Mouse (Mus musculus): ENCODE results near the gene Lrch1.
A peak's percentile ranks its signal among the peaks of the same experiment; 100 is the strongest.

The Lrch1 gene

DNA sequence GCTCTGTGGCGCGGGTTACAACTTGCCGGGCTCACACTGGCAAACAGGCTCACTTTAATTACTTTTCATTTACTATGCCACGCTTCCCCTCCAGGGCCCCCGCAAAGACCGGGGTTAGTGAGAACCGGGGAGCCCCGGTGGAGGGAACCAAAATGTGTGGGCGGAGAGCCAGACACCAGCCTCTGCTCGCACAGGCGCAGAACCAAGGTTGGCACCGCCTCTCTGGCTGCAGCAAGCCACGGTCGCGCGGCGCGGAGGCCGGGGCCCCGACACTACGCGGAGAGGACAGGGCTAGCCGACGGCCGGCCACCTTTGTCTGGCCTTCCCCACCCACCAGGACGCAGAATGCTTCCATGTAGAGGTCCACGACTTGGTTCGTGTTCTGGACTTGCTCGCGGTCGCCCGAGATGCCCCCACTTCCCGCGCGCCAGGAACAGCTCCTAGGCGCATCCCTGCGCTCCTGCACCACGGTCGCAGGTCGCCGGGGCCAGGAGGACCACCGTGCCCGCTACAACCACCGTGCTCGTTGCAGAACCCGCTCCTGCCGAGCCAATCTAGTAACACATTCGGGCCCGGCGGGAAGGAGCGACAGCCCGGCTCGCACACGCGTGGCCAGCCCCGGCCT, 813 bp downstream of the Lrch1 start:
- DNase-seq (ENCODE audit: low spot score) = peak; percentile 72

DNA sequence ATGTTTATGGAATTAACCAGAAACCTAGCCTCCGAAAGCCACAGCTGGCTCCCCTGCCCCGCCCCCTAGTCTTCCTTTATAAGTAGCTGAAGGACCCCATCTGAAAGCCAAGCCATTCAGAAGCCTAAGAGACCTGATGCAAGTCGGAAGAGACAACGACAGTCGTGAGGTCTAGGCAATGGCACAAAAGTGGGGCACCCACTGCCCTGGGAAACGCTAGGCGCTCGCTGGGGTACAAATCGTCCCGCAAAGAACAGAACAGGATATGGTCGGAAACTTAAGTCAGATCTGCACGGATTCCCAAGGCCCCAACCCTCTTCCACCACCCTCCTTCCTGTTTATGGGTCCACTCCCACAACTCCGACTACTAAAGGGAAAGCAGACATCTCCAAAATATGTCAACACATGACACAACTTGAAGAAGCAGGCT, 1.3 kb downstream of the Lrch1 start:
- peak; percentile 20 for DNase-seq (ENCODE audit: low spot score)

DNA sequence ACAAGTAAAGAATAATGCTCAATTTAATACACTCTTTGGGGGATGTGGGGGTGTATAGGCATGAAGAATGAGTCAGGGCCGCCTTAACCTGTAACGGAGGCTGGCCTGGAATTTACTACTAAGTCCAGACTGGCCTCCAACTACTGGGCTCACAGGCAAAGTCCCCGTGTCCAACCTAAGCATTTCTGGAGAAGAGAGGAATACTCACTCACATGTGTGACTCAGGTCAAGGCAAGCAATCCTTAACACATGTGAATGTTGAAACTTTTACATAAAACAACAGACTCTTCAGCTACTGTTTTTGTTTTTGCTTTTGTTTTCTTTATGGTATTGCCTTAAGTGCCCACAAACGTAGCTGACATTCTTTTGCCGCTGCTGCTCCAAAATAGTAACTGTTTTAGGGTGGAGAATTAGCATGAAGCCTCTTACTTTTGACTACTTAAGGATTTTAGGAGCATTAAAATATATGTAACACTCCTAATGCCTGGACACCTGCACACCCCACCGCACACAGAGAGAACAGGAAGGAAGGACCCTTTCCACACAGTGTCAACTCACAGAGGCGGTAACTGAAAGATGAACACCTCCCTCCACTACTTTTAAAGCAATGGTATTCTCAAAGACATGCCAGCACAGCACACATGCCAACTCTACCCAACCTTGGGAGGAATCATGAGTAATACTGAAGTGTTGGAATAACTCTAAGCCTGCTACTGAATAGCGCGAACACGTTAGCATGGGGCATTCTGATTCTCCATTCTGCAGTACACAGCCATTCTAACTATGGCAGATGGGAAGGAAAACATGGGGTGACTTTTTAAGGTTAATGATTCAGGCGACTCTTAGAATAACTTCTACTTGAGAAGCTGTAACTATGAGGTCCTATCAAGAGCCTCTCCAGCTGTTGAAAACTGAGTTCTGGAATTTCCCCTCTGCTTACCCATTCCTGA, 2.1 kb downstream of the Lrch1 start:
- no peak for DNase-seq (ENCODE audit: low spot score)

DNA sequence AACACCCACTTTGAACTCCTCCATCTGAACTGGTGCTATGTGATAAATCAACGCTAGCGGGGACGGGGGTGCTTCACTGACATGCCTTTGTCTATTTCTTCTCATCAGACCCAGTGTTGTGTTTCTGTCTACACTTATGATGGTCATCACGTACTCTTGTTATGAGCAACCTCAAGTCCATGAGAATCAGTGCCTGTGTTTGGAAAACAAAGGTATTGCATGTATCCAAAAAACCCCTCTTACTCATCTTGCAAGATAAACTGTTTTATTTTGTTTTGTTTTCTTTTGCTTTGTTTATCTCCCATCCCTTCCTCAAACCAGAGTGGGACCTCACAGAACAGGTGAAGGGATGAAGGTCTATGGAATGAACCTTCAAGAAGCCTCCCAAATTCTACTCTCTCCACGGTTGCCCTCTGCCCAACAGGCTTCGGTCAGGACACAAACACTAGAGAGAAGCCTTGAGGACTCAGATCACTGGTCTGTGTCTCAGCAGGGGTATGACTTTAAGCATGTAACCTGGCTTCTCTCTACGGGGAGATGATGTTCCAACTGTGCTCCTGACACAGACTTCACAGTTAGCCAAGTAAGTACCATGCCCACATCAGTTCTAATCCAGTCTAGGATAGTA, 3.4 kb downstream of the Lrch1 start:
- no peak for DNase-seq (ENCODE audit: low spot score)

DNA sequence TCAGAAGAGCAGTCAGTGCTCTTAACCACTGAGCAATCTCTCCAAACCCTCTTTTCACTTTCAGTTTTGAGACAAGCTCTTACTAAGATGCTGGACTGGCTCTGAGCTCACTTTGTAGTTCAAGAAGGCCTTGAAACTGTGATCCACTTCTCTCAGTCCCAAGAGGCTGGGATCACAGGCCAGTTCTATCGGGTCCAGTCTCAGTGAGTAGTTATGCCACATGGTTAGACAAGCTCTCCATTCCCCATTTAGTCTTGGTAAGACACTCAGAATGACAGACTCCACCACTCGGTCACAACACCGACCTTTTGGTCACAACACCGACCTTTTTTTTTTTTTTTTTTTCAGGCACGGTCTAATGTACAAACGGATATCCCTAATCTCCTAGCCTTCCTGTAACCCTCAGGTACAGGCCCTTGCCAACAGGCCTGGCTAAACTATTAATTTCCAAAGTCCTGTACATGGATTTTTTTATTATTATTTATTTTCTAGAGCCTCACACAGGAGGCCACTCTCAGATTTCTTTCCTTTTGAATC, 4.0 kb downstream of the Lrch1 start:
- DNase-seq (ENCODE audit: low spot score) = no peak

DNA sequence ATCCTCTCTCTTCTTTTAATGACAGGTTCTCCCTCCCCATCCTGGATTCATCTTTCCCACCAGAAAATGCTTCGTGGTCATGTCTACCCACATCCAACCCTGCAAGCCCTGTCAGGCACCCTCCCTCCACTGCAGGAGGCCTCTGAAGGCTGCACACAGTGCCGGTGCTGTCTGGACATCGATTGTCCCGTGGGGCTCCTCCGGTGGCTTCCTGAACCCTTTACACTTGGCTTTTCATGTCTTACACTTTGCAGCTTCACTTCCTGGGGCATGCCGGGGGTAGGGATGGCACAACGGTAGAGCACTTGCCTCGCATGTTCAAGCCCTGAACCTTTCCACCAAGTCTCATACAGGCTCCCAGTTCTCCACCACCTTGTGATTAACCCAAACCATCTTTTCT, 4.7 kb downstream of the Lrch1 start:
- no peak for DNase-seq (ENCODE audit: low spot score)

DNA sequence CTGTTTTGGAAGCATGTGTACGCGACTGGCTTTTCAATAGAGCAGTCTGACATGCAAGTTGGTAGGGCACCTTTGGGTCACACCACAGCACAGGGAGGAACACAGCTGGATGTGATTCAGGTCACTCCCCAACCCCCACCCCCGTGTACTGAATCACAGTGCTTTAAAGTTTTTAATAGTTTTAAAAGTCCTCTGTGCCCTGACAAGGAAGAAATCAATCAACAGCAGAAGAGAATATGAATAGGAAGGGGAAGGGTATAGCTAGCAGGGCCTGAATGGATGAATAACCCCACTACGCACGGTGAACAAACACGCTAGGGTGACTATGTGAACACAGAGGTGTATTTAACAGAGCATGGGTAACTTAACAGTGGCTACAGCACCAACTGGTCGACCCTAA, 6.1 kb downstream of the Lrch1 start:
- no peak for DNase-seq (ENCODE audit: low spot score)

DNA sequence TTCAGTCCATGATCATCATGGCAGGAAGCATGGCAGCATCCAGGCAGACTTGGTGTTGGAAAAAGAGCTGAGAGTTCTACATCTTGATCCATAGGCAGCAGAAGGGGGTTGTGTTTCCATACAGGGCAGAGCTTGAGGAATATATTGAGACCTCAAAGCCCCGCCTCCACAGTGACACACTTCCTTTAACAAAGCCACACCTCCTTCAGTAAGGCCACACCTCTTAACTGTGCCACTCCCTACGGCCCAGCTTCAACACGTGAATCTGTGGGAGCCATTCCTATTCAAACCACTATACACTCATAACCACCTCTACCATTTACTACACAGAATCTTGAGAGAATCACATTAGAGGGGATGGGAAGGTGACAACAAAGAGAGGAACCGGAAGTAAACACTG, 6.9 kb downstream of the Lrch1 start:
- DNase-seq (ENCODE audit: low spot score) = no peak

DNA sequence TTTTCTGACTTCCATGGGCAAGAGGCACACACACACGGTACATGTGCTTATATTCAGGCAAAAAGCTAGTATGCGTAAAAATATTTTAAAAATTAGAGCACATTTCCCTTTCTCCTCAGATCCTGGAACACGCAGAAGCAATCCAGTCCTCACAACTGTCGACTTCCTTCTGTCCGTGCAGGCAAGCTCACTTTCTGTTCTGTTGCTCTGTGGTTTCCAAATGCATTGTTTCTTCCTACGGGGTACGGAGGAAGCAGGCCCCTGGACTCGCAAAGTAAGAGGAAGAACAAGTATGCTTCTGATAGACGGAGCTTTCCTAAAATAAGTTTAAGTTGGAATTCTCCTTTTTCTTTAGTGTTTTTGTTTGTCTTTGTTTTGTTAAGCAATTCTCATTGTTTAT, 8.3 kb downstream of the Lrch1 start:
- DNase-seq (ENCODE audit: low spot score) = no peak

DNA sequence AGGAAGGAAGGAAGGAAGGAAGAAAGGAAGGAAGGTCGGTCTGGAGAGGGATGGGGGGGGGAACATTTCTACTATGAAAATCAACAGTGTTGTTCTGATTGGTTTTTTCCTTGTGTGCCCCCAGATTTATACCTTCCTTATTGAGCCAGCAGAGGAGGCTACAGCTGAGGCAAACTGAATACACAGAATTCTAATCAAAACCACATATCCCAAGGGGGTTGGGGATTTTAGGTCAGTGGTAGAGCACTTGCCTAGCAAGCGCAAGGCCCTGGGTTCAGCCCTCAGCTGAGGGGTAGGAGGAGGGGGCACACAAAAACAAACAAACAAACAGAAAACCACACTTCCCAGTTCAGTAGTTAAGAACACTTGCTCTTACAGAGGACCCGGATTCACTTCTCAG, 8.8 kb downstream of the Lrch1 start:
- no peak for DNase-seq (ENCODE audit: low spot score)

DNA sequence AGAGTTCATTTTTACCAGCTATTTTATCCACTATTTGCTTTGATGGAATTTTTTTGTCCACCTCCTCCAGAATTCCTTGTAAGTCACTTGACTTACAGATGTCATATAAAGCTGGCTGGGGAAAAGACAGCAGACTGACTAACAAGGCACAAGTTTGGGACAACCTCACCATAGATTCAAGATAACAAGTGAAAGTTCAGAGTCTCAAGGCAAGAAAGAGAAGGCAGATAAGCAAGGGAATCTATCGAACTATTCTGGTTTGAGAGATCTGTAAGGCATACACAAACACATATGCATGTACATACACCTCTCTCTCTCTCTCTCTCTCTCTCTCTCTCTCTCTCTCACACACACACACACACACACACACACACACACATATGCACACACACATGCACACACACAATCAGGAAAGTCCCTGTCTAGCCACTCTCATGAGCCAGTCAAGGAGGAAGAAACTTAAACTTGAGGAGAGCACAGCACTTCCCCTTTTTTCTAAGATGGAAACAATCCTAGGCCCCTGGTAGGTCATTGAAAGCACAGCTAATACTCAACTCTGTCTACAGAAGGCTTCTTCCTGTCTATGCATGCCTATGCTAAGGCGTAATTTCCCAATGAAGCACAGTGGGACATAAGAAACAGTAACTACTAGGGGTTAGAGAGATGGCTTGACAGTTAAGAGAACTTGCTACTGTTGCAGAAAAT, 11.0 kb downstream of the Lrch1 start:
- DNase-seq (ENCODE audit: low spot score) = no peak

DNA sequence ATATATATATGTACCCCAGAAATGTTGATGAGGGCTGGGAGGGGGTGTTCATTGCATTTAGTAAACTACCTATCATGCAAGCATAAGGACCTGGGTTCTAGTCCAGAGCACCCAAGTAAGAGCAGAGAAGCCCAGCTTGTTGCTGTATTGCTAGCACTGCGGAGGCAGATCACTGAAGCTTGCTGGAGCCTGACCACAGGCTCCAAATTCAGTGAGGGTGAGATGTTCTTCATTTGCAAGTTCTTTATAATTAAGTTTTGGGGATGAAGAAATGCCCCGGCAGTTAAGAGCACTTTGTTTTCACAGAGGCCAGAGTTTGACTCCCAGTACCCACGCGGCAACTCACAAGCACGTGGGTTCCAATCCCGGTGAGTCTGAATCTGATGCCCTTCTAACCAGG, 12.6 kb downstream of the Lrch1 start:
- DNase-seq (ENCODE audit: low spot score) = no peak

DNA sequence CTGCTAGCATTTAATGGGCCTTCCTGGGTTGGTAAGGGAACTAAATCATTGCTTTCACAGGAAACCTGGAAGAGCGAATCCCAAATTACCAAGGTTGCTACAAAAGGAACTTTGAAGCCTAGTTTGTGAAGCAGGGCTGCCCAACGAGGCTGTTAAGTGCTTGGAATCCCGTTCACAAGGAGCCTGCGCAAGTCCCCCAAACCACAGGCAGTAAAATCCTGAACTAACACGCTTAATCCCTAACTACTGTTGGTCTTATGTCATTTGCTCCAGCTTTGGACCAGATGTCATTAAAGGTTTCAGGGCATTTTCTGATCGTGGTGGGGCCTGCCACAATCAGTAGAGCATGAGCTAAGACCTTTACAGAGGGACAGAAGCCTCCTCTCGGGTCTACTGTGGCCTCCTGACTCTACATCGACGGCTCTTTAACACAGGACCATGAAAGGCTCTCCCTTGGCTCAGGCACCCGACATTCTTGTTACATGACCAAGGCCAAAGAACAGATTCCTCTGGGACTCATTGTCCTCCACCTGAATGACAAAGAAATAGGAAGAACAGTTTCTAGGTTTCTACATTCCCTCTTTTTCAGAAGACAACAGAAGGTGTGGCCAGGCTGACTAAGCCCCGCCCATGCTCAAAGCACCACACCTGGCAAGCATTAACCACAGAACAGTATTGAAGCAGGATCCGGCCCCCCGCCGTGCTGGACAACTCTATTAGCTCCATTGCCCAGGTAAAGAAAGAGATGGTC, 13.5 kb downstream of the Lrch1 start:
- no peak for DNase-seq (ENCODE audit: low spot score)

DNA sequence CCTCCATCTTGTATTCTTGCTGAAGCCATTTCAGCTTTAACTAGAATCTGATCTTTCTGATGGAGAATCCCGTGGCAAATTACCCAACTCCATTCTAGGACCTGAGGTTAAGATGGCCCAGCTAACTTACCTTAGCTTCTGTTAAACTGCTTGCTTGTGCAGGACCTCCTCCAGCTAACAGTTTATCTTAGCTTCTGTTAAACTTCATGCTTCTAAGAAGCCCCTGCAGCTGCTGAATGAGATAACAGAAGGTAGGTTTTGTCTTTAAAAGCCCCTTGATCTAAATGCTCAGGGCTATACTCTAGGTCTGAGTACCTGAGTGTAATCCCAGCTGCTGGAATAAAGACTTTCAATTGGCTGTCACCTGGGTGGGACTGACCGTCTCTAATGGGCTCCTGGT, 17.9 kb downstream of the Lrch1 start:
- no peak for DNase-seq (ENCODE audit: low spot score)

DNA sequence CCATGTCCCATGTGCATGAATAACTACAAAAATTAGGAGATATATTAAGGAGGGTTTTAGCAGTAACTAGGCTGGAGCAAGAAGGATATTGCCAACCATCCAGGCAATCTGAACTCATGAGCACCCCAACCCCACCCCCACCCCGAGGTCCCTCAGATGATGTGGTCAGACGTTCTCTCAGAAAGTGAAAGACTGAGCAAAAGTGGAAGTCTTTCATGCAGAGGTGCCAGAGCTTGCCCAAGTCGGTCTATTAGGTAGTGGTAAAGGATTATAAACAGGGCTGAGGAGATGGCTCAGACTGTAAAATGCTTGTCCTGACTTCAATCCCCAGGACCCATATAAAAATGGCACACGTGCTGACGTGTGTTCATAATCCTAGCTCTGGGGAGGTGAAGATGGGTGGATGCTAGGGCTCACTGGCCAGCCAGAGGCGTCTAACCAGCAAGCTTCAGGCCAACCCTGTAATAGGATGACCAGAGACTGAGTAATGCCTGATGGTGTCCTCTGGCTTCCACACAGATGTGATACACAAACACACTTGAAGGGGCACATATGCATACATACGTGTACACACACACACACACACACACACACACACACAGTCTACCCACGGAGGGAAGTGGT, 18.8 kb downstream of the Lrch1 start:
- no peak for DNase-seq (ENCODE audit: low spot score)

DNA sequence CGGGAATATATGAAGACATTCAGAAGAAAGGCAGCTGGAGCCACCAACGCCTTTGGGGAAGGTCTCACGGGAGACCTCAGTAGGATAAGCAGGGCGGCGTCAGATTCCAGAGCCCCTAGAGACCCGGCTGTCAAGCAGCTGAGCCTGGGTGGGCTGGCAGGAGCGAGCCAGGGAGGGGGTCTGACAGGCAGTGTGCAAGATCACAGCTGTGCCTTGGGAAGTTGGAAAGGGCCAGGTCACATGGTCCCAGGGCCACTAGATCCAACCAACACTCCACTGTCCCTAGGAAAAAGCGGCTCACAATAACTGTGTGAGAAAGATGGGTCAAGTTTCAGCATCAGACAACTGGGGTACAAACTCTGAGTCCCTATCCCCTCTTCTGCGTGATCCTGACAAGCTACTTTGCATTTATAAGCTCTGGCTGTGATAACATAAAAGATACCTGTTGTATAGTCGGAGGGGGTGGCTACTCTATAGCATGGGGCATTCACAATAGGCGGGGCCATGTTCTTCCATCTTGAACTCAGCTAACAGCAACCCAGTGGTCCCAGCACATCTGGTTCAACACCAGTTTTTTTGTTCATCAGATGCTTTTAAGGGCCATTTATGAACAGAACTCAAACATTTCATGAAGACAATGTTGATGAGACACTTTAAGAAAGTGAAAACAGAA, 20.6 kb downstream of the Lrch1 start:
- peak; percentile 27 for DNase-seq (ENCODE audit: low spot score)

DNA sequence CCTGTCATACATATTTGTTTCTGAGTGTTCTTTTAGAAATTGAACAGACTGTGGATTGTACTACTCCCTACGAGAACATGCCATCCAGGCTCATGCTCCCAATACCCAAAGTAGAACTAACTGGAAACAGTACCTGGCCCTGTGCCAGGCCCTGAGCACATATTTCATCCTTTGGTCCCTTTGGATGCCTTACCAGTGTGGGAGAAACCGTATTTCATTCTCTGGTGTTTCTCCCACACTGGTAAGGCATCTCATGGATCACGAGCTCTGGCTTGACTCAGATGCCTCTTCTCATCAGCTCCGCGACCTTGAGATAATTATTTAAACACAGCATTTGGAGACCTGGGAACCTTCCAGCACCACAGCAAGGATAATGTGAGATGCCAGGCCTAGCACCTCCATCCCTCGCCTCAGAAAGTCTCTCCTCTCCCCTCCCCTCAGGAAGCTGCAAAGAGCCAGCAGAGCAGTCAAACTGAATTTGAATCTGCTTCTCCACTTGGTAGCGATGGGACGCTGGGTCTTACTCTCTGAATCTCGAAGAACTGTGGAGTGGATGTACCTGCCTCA, 21.6 kb downstream of the Lrch1 start:
- no peak for DNase-seq (ENCODE audit: low spot score)

DNA sequence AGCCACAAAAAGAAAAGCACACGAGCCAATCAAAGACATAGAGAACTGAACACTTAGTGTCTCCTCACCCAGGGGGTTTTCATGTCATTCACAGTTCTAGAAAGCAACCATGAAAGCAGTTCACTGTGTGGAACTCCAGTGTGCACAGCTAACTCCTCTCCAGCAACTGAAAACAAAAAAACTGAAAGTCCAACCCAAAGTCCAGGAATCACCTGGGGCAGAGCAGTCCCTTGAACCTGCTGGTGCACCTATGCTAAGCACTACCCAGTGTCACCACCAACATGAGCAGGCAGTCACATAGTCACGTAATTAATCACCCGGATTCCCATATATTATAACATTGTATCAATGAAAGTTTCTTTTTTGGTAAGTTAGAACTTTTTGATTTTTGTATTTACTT, 23.2 kb downstream of the Lrch1 start:
- no peak for DNase-seq (ENCODE audit: low spot score)

DNA sequence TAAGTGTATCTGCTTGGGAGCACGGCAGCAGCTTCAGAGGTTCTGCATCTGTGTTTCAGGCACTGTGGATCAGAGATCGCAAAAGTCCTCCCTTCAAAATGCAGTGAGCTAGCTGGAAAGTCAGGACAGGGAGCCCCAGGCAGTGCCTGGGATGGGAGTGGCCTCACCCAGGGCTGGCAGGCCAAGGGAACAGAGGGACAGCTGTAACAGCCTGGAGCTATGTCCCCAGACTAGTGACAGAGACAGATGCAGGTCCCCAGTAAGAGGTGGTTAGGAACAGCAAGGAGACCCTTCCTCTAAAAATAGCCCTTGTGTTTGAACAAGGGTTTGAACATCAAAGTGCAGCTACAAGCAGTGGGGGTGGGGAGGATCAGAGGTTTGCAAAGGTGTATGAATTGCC, 23.6 kb downstream of the Lrch1 start:
- no peak for DNase-seq (ENCODE audit: low spot score)
